Mouse (Mus musculus) layer of hippocampus, postnatal 25 days (tissue): ENCODE data around the gene Zfp217. TPM values are rescaled to one million over a fixed set of nuclear protein-coding genes. Genes with fewer than 3 reads are reported as not detected.

ENCODE experiments used
- DNase-seq, 2 experiments: peaks; one replicate each; pipeline ENCODE4 v3.0.0; 2022; ENCODE audit warnings: mixed read lengths in 2 of 2, low spot score in 1 of 2; ENCODE audit errors: extremely low spot score in 1 of 2
- total RNA-seq, 2 experiments: library from RNA; stranded (reverse); gene quantifications; 2 replicates each; pipeline ENCODE4 v1.2.3; 2021

Zfp217 gene
- total RNA-seq, 2 experiments from 2014 or later, result 2.6 to 5.4 TPM

DNA sequence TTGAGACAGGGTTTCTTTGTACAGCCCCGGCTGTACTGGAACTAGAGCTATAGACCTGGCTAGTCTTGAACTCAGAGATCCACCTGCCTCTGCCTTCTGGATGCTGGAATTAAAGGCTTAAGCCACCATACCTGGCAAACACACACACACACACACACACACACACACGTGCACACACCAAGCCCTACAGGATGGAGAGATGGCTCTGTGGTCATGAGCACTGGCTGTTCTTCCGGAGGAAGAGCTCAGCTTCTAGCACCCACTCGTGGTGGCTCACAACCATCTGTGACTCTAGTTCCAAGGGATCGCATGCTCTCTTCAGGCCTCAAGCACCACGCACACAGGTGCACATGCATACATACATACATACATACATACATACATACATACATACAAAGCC is 43.5 kb downstream of the Zfp217 start:
- DNase-seq, result no peak

DNA sequence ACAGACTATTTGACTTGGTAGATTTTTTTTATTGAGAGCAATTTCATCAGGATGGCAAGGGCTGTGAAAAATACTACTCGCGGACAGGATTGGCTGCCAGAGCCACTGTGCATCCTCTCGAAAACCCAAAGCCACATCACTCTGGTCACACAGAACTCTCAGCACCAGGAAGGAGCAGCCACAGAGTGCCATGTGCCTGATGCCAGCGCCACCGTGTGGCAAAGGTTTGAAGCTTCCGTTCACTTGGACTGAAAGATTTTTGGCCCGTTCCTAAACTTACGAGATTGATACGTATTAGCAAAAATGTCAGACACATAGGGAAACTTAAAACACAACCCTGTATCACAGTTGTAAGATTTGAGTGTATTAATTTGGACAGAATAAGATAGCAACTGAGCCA is 44.1 kb downstream of the Zfp217 start:
- peak; percentile 47 to 70 for DNase-seq

DNA sequence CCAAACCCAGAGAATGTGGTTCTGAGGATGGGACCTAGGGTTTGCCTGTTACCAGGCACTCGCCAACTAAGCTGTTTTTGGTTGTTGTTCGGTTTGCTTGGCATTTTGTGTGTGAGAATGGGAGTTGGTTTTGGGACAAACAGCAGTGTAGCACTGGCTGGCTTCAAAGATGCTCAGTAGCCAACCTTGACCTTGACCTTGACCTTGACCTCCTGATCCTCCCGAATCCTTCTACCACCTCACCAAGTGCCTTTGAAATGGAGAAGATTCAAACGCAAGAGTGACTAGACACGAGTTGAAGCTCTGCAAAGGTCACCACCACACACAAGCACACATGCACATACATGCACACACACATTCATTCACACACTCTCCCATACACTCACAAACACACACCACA is 44.6 kb downstream of the Zfp217 start:
- DNase-seq, result no peak

DNA sequence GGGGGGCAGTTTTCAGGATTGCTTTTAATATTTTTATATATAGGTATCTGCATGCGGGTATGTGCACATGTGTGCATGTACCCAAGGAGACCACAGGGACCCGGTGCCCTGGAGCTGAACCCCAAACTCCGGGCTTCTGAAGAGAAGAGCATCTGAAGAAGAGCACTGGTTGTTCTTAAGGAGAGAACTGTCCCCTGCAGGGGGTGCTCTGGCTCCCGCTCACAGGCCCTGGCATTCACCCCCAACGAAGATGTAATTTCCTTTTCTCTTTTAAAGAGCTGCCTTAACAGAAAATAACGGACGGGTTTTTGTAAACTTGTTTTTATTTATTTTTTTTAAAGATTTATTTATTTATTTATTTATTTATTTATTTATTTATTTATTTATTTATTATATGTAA is 46.0 kb downstream of the Zfp217 start:
- no peak for DNase-seq

DNA sequence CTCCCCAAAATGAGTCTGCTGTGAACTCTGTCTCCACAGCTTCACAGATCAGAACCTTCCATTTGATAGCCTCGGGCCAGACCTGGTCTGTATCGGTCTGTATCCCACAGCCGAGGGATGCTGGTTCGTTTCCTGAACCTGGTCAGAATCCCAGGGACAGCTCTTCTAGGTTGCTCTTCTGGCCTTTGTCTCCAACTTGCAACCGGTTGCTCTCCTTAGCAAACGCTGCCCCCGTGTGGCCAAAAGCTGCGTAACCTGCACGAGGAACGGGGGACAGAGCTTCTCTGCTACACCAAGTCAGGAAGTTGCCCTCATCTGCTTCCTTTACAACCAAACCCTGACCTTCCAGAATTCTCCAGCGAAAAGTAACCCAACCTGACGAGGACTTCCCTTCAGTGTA is 46.8 kb downstream of the Zfp217 start:
- DNase-seq, result peak; percentile 97 to 100

GRCm38 (mm10) chr2:170094871-170095270 is 53.0 kb downstream of the Zfp217 start:
- DNase-seq, result no peak

GRCm38 (mm10) chr2:170094220-170094619 is 53.7 kb downstream of the Zfp217 start:
- no peak for DNase-seq

DNA sequence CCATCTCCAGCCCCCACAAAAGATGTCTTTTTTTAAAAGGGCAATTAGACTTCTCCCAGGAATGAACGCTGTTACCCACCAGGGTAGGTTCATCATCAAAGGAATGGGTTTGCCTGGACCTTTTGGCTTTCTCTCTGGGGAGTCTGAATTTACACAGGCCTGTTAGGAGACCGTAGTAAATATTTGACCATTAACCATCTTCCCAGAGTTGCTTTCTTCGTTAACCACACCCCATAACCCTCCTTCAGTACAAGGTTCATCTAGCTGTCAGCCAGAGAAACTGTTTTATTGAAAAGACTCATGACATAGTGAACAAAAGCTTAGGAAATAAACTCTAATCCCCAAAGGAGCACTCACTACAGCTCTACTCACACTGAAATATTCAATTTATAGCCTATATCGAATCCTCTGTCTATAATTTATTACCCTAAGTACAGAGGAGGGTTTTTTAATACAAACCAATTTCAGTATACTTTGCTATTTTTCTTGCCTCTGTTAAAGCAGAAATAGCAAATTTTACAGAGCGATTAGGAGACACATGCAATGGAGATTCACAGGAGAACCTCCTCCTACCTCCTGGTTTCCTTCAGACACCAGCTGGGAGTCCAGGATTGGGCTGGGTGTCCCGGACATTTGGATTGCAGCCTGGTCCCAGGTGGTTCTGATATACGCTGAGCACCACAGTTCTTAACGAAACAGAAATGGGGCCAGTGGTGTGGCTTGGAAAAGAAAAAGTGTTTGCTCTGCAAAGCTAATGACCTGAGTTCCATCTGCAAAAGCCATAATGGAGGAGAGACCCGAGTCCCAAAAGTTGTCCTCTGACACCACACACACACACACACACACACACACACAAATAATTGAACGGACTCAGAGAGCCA is 56.1 kb downstream of the Zfp217 start:
- no peak for DNase-seq

- DNase-seq, result no peak
Observed at GRCm38 (mm10) chr2:170078442-170079017, 69.4 kb downstream of the Zfp217 start.

GRCm38 (mm10) chr2:170078041-170078440 is 69.9 kb downstream of the Zfp217 start:
- no peak for DNase-seq

DNA sequence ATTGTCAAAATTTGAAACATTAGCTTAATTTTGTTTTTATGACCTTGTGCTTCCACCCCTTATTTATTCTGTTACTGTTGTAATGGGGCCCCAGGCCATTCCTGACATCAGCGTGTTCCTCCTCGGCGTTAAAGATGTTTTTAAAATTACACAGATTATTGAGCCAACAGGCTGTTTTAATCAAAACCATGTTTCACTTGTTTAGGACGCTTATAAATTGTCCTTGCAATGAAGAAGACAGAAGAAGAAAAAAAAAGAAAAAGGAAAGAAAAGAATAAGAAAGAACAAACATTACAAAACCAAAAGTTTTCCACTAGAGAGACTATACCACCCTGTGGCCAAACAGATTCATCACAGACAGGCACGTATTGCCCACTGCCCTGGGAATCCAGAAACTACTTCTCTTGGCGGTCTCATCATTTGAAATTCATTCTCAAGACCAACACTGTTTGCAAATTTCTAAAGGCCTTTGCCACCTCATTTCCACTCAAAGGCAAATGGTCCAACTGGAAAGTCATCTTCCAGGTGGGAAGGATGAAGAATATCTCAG is 70.9 kb downstream of the Zfp217 start:
- DNase-seq, result no peak

- no peak for DNase-seq
Observed at GRCm38 (mm10) chr2:170070641-170071241, 77.2 kb downstream of the Zfp217 start.

DNA sequence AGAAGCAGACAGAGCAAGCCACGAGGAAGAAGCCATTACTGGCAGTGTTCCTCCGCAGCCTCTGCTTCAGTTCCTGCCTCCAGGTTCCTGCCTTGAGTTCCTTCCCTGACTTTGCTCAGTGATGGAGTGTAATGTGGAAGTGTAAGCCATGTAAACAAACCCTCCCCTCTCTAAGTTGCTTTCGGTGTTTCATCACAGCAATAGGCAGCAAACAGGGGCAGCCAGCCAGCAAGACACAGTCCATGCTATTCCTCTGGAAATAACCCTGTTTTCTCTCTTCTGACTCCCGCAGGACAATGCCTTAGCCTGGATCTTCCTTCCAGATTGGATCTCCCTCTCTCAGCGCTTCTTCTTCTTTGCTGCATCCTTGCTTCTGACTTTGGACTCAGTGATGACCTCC is 77.9 kb downstream of the Zfp217 start:
- DNase-seq, result no peak

DNA sequence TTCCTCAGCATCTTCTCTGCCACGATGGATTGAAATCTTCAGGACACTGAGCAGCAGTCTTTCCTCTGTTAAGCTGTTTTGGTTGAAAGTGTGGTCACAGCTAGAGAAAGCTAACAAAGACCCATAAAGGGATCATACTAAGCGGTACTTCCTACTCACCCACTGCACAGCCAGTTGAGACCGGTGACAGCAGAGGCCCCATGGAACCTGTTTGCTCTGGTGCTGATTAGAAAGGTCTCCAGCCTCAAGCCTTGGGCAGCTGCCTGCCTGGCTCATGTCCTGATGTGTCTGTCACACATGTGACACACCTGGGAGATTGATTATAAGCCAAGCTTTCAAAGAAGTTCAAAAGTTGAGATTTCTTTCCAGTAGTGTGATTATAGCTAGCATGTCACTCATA is 85.5 kb downstream of the Zfp217 start:
- DNase-seq, result no peak

GRCm38 (mm10) chr2:170060066-170060465 is 87.8 kb downstream of the Zfp217 start:
- peak in 1 of 2 experiments; percentile 32 for DNase-seq

- DNase-seq, result no peak
Observed at GRCm38 (mm10) chr2:170058774-170059173, 89.1 kb downstream of the Zfp217 start.
